Mouse (Mus musculus) common myeloid progenitor, adult 5-6 weeks (primary cell): ENCODE data around the gene Egfl7. TPM values are rescaled to one million over a fixed set of nuclear protein-coding genes. Genes with fewer than 3 reads are reported as not detected.
A peak's percentile ranks its signal among the peaks of the same experiment; 100 is the strongest.

Source experiments
- ATAC-seq: replicated peaks from 2 replicates; pipeline ENCODE4 v1.8.0; 2016; ENCODE audit warnings: low read depth, mild to moderate bottlenecking, moderate TSS enrichment, inconsistent platforms; ENCODE audit not compliant: poor library complexity, severe bottlenecking
- total RNA-seq: library from RNA; stranded (forward); fragments of 200-1000, 187-1606 nt; gene quantifications from 2 replicates; pipeline ENCODE4 v1.2.3, GENCODE M21; 2017

Gene Egfl7
- 54.9 and 57.0 TPM in 2 replicates for total RNA-seq

DNA sequence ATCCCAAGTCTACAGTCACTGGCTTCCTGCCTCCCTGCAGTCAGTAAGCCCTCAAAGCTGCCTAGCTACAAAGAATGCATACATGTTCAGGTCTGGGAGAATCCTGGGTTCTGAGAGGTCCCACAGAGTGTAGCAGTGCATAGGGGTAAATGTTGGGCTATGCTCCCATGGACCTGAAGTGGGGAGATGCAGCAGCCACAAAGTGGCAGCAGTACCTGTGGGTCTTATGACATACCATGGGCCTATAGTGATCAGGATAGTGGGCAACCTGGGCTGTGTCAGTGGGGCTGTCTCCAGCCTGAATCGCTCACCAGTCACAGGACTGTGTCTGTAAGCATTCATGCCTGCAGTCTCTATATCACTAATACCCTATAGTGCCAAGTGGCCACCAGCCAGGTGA lies at the start of gene Egfl7:
Gene Egfl7 (plus strand): TSS at position 301 of the 400 bp plus-strand sequence.
- no peak for ATAC-seq

DNA sequence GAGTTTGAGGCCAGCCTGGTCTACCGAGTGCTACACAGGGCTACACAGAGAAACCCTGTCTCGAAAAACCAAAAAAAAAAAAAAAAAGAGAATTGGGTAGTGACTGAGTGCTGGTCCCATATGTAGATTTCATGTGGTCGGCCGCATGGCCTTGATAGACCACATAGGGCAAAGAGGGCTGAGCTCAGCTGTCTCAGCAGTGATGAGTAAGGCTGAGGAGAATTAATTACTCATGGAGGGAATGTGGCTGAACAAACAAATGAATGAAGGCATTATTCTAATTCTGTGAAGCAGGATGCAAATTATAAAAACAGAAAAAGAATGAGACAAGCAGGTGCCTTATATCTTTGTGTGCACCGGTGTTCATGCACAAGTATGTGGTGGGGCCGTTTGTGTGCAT lies 48.0 kb upstream of the Egfl7 start:
- ATAC-seq = no peak

DNA sequence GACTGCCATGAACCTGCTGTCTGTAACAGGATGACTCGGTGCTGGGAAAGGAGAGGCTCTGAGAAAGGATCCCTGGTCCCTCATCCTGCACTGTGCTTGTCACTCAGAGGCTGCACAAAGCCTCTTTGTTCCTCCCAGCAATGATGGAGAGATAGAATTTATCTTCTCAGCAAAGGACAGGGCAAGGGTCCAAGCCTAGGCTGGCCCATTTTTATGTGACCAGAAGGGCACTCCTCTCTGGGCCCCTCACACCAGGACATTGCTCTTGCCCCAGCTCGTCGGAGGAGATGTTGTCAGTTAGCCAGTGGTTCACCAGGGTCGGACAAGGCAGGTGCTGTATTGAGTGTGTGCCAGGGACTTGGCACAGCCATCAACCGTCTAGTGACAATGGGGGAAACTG lies 46.6 kb upstream of the Egfl7 start:
- no peak for ATAC-seq

DNA sequence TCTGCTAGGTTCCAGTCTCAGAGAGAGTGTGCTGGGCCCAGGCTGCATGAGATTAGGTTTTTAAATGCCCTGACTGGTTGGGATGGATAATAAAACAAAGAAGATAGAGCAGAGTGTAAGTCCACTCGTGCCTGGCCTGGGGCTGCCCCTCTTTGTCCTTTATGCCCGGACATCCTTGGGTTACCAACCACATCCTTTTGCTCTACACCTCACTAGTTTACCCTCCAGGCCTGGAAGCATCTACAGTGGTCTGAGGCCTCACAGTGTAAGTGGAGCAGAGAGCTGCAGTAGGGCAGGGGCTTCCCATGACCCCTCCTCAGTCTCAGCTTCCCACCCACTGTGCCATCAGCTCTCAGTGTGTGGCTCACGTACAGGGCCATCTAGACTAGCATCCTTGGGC lies 45.7 kb upstream of the Egfl7 start:
- ATAC-seq = no peak

DNA sequence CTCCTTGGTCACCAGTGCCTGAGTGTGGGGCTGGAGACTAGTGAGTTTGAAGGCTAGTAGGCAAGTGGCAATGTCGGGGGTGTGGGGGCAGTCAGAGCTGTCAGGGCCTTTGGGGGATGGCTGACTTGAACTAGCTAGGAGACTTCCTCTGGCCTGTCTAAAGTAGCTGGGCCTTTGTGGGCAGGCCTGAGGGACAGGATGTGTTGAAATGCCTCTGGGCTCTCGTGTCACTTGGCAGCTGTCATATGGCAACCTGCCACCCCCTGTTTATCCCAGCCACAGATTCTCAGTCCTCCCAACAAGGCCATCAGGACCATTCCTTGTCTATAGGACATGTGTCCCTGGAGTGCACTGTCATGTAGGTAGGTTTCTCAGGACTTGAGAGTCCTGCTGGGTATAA lies 45.2 kb upstream of the Egfl7 start:
- peak; percentile 69 for ATAC-seq

DNA sequence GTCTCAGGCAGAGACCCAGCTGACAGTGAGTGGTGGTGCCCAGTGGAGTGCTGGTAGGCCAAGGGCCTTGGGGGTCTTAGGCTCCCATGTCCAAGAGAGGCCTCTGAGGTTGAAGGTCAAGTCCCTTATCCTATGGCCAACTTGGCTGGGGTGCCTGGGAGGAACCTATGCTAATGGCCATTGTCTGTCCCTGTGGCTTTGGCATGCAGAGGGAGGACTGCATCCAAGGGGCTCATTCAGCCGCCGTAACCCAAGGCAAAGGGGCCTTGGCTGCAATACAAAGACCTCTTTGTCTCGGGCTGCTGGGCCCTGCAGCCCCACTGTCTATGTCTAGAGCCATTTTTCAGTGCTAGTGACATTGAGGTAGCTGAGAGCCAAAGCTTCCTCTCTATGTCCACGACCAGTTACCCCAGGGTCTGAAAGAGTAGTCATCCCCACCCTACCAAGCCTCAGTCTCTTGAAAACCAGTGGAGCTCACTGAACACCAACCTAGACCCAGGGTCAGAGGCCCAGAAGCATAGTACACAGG lies 44.2 kb upstream of the Egfl7 start:
- ATAC-seq = no peak

DNA sequence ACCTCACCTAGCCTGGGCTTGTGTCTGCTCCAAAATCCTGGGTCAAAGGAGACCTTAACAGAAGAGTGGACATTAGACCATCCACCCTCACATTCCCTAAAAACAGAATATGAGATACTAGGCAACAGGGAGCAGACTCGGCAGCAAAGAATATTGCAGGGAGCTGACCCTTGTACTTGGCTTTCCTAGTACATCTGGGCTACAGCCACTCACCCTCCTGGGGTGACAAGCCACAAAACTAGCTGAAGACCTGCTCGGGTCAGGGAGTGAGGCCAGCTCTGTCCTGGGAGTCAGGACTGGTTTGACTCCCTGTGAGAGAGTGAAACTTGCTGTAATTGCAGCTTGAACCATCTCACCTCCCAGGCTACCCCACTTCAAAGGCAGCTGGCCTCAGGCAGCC lies 40.3 kb upstream of the Egfl7 start:
- ATAC-seq = no peak

DNA sequence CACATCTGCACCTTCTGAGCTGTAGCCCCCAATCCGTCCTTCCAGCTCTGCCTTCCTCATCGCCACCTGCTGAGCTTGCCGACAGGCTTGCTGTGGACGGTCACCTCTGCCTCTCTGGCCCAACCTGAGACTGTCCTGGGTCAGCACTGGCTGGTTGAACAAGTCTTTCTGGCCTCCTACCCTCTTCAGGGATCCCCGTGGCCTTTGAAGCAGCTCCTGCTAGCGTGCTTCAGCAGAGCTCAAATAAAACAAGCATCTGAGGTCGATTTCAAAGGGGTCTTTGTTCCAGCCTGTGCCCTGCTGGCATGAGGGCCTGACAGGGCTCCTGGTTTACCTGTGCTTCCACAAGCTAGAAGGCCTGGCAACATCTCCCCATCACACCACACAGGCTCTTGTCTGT lies 39.1 kb upstream of the Egfl7 start:
- ATAC-seq = no peak

DNA sequence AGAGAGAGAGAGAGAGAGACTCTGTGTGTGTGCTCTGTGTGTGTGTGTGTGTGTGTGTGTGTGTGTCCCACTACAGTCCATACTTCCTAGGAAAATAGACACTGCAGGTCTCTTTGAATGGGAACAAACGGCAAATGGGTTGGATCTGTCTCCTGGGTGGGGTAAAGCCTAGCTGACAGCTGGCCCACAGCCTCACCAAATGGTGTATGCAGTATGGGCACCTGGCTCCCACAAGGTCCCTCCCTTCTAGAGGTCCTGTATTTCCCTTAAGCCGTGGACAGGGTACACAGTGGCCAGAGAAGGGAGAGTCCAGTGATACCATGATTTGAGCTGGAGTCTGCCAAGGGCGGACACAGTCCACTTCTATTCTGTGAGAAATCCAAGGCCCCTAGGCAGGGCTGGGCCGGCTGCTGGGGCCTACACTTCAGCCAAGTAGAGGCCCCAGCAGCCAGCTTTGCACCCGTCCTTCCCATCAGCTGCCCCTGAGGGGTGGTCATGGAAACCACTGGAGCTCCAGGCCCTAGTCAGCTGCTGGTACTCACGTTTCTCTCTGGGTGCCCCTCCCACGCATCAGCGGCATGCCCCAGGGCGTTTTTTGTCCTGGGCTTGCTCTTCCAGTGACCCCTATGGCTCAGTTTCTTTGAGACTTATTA lies 38.4 kb upstream of the Egfl7 start:
- ATAC-seq = no peak

DNA sequence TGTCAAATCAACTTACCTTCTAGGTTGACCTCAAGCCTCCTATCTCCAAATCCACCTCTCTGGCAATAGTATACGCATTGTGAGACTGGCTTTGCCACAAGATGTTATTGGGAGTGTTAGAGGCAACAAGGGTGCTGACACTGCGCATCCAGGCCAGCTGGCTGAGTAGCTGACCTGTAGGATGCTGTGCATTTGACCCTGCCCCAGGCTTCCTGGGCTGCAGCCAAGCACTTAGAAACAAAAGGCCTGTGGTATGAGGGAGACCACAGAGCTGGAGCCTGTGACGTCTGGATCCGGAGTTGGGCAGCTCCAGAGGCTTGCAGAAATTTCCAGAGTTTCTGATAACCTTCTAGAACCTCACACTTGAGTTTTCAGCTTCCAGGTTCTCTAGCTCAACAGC lies 36.7 kb upstream of the Egfl7 start:
- ATAC-seq = peak; percentile 34; the same call in 1 of the 2 replicates

DNA sequence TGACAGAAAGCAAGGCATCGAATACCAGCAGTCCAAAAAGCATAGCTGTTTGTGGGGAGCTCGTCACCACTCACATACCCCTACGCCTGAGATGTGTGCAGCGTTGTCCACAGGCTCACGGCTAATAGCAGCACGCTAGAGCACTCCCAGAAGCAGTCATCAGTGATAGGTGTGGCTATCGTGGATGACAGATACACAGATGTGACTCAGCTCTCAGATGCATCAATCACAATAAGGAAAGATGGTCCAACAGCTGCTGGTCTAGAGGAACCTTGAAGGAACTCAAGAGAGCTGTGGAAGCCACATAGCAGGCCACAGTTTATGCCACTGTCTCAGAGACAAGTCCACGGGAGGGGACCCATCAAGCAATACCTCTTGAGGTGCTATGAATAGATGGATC lies 36.0 kb upstream of the Egfl7 start:
- no peak for ATAC-seq

DNA sequence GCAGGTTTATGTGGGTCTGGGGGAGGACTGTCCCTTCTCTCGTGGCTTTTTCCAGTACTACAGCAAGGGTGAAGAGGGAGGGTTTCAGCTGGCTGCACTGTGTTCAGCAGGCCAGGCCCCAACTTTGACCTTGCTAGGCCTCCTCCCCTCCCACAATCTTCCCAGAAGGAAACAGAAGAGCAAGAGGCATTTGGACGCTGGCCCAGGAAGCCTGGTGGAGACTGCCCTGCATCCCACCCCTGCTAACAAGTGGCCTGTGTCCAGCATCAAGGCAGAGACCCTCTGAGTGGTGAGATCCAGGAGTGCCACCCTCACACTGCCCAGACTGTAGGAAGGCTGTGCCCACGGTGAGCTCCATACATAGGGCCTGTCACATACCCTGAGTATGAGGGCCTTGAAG lies 35.5 kb upstream of the Egfl7 start:
- no peak for ATAC-seq

DNA sequence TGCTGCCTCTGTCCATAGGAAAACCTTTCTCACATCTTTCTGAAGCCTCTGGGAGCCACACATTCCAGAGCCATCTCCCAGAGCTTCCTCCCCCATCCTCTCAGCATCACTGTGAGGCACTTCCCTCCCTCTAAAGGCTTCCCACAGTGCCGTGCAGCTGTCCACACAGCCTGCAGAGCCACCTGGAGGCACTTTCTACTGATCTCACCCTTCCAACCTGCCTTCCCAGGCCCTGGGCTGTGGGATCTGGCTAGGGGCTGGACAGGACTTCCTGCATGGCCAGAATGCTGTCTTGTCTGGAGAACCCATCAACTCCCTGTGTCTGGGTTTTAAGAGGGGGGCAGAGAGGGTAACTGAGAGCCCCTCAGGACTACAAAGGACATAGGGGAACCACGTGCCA lies 32.3 kb upstream of the Egfl7 start:
- ATAC-seq = no peak

DNA sequence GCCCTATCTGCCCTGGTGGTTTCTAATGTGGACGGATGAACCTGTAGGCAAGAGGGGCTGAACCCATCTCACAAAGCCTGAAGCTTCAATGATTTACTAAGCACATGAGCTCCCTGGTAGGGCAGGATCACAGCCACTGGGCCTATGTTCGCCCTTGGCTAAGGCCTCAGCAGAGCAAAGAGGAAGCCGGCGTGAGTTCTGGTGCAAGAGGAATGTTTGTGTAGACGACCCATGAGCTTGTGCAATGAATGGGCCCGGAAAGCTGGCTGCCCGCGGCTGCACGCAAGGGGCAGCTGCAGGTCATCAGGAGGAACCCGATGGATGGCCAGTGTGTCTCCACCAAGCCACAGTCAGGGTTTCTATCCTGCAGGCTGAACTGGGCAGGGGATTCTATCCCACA lies 30.0 kb upstream of the Egfl7 start:
- peak; percentile 52 for ATAC-seq

DNA sequence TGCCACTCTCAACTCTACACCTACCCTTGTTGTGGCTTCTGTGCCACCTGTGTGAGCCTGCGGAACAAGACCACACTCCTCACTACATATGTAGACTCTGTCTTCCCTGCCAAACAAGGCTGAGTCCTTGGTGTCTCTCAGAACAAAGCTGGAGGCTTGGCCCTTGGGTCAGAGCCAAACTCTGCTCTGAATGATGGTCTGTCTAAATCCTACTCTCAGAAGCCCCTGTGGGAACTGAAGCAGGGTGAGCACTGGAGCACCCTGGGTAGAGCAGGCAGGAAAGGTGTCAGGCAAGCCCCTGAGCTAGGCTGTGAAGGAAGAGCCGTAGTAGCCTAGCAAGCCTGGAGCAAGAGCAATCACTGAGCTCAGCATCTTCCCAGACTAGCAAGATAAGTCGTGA lies 29.6 kb upstream of the Egfl7 start:
- ATAC-seq = no peak

DNA sequence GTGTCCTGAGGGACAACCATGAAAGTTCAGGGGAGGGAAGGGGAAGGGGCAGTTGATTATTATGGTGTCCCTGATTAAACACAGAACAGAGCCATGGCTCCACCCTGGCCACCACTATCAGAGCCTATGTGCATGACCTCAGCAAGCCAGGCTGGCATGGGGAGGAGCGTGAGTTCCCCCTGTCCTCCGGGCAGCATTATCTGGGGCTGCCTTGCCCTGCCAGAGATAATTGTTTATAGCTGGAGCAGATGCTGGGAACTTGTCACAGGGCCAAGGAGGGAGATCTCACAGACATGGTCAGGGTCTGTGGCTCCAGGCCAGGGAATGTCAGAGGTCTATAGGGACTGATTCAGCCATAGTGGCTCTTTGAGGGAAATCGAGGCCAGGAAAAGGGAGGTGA lies 29.0 kb upstream of the Egfl7 start:
- 0 out of 2 replicates have a peak, but pooled peaks have one; percentile 16 for ATAC-seq

DNA sequence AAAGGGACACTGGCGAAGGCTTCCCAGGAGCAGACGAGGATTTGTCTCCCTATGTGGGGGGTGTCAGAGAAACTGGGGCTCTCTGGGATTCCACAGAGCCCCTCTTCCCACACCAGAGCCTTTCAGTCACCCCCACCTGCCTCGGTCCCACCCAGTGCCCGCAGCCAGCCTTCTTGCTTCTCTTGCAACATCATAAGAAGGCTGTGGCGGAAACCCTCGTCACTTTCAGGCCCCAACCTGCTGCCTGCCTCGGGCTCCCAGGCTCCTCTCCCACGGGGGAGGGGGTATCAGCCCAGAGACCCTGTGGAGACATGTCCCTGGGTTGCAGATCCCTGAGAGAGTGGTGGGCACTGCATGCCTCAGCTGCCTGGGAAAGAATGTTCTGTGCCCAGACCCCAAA lies 28.4 kb upstream of the Egfl7 start:
- no peak; the same call in 1 of the 2 replicates for ATAC-seq

DNA sequence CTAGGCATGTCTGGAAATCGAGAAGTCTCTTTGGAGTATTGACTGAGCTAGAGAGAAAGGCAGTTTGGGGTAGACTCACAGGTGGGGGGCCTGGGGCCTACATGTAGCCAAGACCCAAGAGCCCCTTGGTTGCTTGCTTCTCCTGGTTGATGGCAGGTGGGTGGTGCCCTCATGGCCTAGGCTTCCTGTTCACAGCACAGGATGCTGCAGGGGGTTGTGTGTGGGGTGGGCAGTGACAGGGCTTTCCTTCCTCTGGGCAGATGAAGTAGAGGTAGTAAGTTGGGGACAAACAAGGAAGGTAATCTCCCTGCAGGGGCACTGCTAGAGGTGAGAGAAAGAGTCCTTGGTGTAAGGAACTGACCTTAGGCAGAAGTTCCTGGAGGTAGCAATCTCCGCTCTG lies 27.7 kb upstream of the Egfl7 start:
- 0 out of 2 replicates have a peak, but pooled peaks have one; percentile 20 for ATAC-seq

DNA sequence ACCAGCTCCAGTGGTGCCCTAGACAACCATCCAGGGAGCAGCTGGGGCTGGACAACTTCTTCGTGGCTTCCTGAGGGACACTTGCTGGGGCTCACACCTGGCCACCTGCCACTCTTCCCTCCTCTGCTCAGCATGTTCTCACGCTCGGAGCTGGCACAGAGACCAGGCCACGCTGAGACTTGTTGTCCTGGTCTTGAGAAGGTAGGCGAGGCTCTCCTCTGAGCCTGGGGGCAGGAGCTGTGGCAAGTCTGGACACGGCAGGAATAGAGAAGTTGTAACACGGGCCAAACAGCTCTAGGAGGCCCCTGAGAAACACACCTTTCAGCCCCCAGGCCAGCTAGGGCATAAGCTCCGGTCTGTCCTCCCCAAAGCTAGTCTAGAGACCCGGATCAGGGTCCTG lies 25.9 kb upstream of the Egfl7 start:
- ATAC-seq = no peak

DNA sequence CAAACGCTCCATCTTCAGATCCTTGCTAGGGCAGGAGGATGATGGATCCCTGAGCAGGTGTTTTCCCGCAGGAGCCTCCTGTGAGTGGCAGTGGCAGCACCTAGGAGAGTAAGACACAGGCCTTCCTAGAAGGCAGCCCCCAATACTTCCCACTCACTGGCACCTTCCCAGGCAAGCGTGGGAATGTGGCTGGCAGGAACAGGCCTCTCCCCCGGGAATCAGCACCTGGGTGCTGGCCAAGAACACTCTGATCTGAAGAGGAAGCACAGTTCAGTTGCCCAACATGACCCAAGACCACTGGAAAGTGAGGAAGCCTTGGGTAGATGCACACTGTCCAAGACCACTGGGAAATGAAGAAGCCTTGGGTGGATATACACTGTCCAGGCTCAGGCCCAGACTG lies 24.7 kb upstream of the Egfl7 start:
- no peak for ATAC-seq

DNA sequence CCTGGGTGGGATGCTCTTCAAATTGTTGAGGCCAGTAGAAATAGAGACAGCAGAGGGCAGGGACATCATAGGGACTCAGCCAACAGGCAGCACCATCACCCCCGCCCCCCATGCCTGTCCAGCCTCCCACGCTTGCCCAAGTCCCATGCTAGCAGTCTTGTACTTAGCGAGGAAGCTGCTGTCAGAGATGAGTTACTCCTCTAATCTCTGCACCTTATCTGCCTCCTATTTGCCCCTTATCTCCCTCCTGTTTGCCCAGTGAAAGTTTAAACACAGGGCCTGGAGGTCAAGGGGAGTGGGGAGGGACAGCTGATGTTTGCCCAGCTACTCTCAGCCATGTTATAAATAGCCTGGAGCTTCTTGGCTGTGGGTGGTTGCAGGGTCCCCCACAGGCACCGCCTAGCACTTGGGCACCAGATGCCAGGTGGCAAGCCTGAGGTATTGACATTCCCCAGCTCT lies 23.2 kb upstream of the Egfl7 start:
- ATAC-seq = no peak

DNA sequence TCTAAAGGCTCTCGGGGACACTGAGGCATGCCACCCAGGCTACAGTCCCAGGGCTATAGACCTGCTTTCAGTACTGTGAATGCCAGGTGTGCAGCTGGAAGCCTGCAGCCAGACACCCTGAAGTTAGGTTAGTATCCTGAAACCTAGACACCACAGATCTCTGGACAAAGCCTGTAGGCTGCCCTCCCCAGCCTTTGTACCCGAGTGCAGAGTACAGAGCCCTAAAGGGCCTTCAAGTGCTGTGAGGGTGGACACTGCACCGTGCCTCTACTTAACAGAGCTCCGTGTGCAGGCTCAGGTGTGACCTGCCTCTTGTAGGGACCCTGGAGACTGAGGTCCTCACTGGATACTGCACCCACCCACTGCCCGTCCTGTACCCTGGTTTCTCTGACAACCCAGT lies 19.3 kb upstream of the Egfl7 start:
- ATAC-seq = no peak
